Mouse (Mus musculus): ENCODE data around the gene Sorcs2. TPM values are rescaled to one million over a fixed set of nuclear protein-coding genes. Genes with fewer than 3 reads are reported as not detected.
A peak's percentile ranks its signal among the peaks of the same experiment; 100 is the strongest.

The Sorcs2 gene
- polyA plus RNA-seq, 1 experiment from 2014 or later = 6.5 TPM

GRCm38 (mm10) chr5:36315106-36315505 is 82.8 kb downstream of the Sorcs2 start:
- H3K4me2 ChIP-seq = no peak overlapping the region
- no peak overlapping the region for H3K27ac ChIP-seq
- H3K9me3 ChIP-seq (replicated peaks) = no peaks in the 10 kb centered on the region
- peaks cover 26% of the 10 kb centered on the region for H3K4me1 ChIP-seq
- H3K36me3 ChIP-seq (ENCODE audit: poor library complexity, severe bottlenecking) = no peaks in the 10 kb centered on the region
- WGBS = 82% methylated on average over 9 of the region's 9 CpGs
- ATAC-seq = no peak
- no peaks in the 10 kb centered on the region for H3K27me3 ChIP-seq
- H3K9ac ChIP-seq = no peak overlapping the region
- no peak overlapping the region for H3K4me3 ChIP-seq

- Histone ChIP-seq H3K9me3 (replicated peaks) (no peaks in the 10 kb centered on the region), H3K27ac (peak overlapping the region; percentile 48; the same call in 1 of the 2 replicates), H3K4me2 (peak overlapping the region; percentile 25), H3K9ac (peak overlapping the region; percentile 36), H3K4me3 (no peak overlapping the region), H3K4me1 (peaks cover 26% of the 10 kb centered on the region), H3K36me3 (ENCODE audit: poor library complexity, severe bottlenecking) (no peaks in the 10 kb centered on the region), H3K27me3 (no peaks in the 10 kb centered on the region)
- ATAC-seq = peak; percentile 69
- 29% methylated on average over 16 of the region's 16 CpGs for WGBS
Observed at GRCm38 (mm10) chr5:36313353-36314079, 84.4 kb downstream of the Sorcs2 start.

GRCm38 (mm10) chr5:36312926-36313325 is 85.0 kb downstream of the Sorcs2 start:
- Histone ChIP-seq H3K4me2 (no peak overlapping the region), H3K9me3 (replicated peaks) (no peaks in the 10 kb centered on the region), H3K27ac (no peak overlapping the region), H3K4me1 (peaks cover 26% of the 10 kb centered on the region), H3K27me3 (no peaks in the 10 kb centered on the region), H3K4me3 (no peak overlapping the region), H3K36me3 (ENCODE audit: poor library complexity, severe bottlenecking) (no peaks in the 10 kb centered on the region), H3K9ac (0 out of 2 replicates have a peak overlapping the region, but pooled peaks have one; percentile 36)
- no peak for ATAC-seq
- 52% methylated on average over 6 of the region's 6 CpGs for WGBS

GRCm38 (mm10) chr5:36304299-36304980 is 93.5 kb downstream of the Sorcs2 start:
- H3K9me3 ChIP-seq (replicated peaks) = no peaks in the 10 kb centered on the region
- no peak overlapping the region for H3K4me3 ChIP-seq
- H3K9ac ChIP-seq = no peak overlapping the region
- no peak overlapping the region for H3K4me2 ChIP-seq
- H3K36me3 ChIP-seq (ENCODE audit: poor library complexity, severe bottlenecking) = no peaks in the 10 kb centered on the region
- H3K4me1 ChIP-seq = peaks cover 5% of the 10 kb centered on the region; the same call in 1 of the 2 replicates
- peak; percentile 43; the same call in 1 of the 2 replicates for ATAC-seq
- WGBS = 67% methylated on average over 7 of the region's 7 CpGs
- no peak overlapping the region for H3K27ac ChIP-seq
- H3K27me3 ChIP-seq = no peaks in the 10 kb centered on the region

GRCm38 (mm10) chr5:36301166-36301565 is 96.8 kb downstream of the Sorcs2 start:
- Histone ChIP-seq H3K27ac (no peak overlapping the region), H3K4me2 (no peak overlapping the region), H3K27me3 (no peaks in the 10 kb centered on the region), H3K9me3 (replicated peaks) (no peaks in the 10 kb centered on the region), H3K4me1 (peaks cover 5% of the 10 kb centered on the region; the same call in 1 of the 2 replicates), H3K4me3 (no peak overlapping the region), H3K9ac (no peak overlapping the region), H3K36me3 (ENCODE audit: poor library complexity, severe bottlenecking) (no peaks in the 10 kb centered on the region)
- WGBS = 67% methylated on average over 4 of the region's 4 CpGs
- ATAC-seq = no peak

DNA sequence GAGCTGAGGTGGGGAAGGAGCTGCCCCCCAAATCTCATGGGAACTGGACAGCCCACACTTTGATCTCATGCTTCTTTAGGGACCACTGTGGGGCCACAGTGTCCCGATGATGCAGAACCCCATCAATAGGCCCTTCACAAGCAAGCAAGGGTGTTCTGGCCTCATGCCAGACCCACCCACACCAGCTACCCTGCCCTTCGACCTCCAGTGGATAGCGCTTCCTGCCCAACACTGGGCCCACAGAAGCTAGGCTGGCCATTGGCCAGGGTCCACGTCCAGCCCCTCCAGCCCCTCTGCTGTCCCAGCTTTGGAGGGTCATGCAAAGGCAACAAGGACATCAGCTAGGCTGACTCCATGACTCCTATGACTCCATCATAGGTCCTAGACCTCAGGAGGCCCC is 99.9 kb downstream of the Sorcs2 start:
- no peak overlapping the region for H3K27ac ChIP-seq
- H3K4me1 ChIP-seq = no peaks in the 10 kb centered on the region
- H3K36me3 ChIP-seq (ENCODE audit: poor library complexity, severe bottlenecking) = no peaks in the 10 kb centered on the region
- no peaks in the 10 kb centered on the region for H3K27me3 ChIP-seq
- no peak overlapping the region for H3K4me3 ChIP-seq
- ATAC-seq = no peak
- no peak overlapping the region for H3K9ac ChIP-seq
- no peak overlapping the region for H3K4me2 ChIP-seq
- H3K9me3 ChIP-seq (replicated peaks) = no peaks in the 10 kb centered on the region
- 85% methylated on average over 4 of the region's 4 CpGs for WGBS

DNA sequence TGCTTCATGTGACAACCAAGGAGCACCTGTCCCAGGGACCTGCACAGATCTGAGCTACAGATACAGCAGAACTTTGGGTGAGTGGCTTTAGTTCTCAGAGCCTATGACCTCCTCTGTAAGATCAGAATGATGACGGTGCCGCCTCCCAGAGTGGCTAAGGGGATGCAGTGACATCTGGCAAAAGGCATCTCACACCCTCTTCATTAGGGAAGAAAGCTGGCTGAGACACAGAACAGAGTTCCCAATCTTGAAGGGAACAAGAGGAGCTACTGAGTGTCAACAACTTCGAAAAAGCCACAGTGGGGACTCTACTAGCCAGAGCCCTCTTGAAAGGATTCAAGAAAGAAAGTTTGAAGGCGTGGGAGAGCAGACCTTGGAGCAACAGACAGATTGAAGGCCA is 100.7 kb downstream of the Sorcs2 start:
- no peak overlapping the region for H3K4me3 ChIP-seq
- H3K27ac ChIP-seq = no peak overlapping the region
- 66% methylated on average over 4 of the region's 4 CpGs for WGBS
- no peaks in the 10 kb centered on the region for H3K4me1 ChIP-seq
- H3K9me3 ChIP-seq (replicated peaks) = no peaks in the 10 kb centered on the region
- ATAC-seq = no peak
- H3K36me3 ChIP-seq (ENCODE audit: poor library complexity, severe bottlenecking) = no peaks in the 10 kb centered on the region
- no peaks in the 10 kb centered on the region for H3K27me3 ChIP-seq
- H3K4me2 ChIP-seq = no peak overlapping the region
- no peak overlapping the region for H3K9ac ChIP-seq

- H3K36me3 ChIP-seq (ENCODE audit: poor library complexity, severe bottlenecking) = no peaks in the 10 kb centered on the region
- H3K4me1 ChIP-seq = no peaks in the 10 kb centered on the region
- WGBS = 81% methylated on average over 11 of the region's 11 CpGs
- H3K27ac ChIP-seq = no peak overlapping the region
- no peak overlapping the region for H3K9ac ChIP-seq
- no peaks in the 10 kb centered on the region for H3K9me3 ChIP-seq (replicated peaks)
- no peak overlapping the region for H3K4me2 ChIP-seq
- ATAC-seq = no peak
- no peak overlapping the region for H3K4me3 ChIP-seq
- no peaks in the 10 kb centered on the region for H3K27me3 ChIP-seq
Observed at GRCm38 (mm10) chr5:36293109-36293900, 104.6 kb downstream of the Sorcs2 start.

GRCm38 (mm10) chr5:36292321-36292720 is 105.6 kb downstream of the Sorcs2 start:
- no peaks in the 10 kb centered on the region for H3K4me1 ChIP-seq
- H3K4me2 ChIP-seq = no peak overlapping the region
- 86% methylated on average over 9 of the region's 9 CpGs for WGBS
- H3K27me3 ChIP-seq = no peaks in the 10 kb centered on the region
- H3K9me3 ChIP-seq (replicated peaks) = no peaks in the 10 kb centered on the region
- no peak overlapping the region for H3K4me3 ChIP-seq
- no peaks in the 10 kb centered on the region for H3K36me3 ChIP-seq (ENCODE audit: poor library complexity, severe bottlenecking)
- H3K27ac ChIP-seq = no peak overlapping the region
- no peak for ATAC-seq
- H3K9ac ChIP-seq = no peak overlapping the region

GRCm38 (mm10) chr5:36291191-36291590 is 106.7 kb downstream of the Sorcs2 start:
- H3K27me3 ChIP-seq = no peaks in the 10 kb centered on the region
- no peak overlapping the region for H3K27ac ChIP-seq
- H3K4me3 ChIP-seq = no peak overlapping the region
- no peak overlapping the region for H3K9ac ChIP-seq
- whole genome bisulfite sequencing = 67% methylated on average over 5 of the region's 5 CpGs
- no peak overlapping the region for H3K4me2 ChIP-seq
- H3K9me3 ChIP-seq (replicated peaks) = no peaks in the 10 kb centered on the region
- no peaks in the 10 kb centered on the region for H3K4me1 ChIP-seq
- no peaks in the 10 kb centered on the region for H3K36me3 ChIP-seq (ENCODE audit: poor library complexity, severe bottlenecking)
- no peak for ATAC-seq

DNA sequence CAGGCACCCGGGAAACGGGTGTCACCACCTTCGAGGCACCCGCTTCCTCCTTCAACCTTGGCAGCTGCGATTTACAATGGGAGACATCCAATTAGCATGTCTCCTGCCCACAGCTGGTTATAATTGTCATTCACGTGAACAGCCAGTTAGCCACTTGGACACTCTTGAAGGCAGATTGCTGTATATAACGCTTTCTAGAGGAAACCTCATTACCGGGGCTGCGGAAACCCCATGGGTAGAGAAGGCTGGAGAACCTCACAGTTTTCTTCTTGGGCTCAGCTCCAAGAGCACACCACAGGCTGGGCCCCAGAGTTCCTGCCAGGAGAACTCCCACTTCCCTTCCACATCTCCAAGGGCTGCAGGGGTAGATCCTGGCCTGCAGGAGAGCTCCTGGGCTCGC is 112.5 kb downstream of the Sorcs2 start:
- peaks cover 15% of the 10 kb centered on the region for H3K4me1 ChIP-seq
- no peak overlapping the region for H3K9ac ChIP-seq
- 38% methylated on average over 10 of the region's 10 CpGs for WGBS
- no peaks in the 10 kb centered on the region for H3K27me3 ChIP-seq
- peak overlapping the region; percentile 22 for H3K27ac ChIP-seq
- H3K4me2 ChIP-seq = no peak overlapping the region
- peak; percentile 38; the same call in 1 of the 2 replicates for ATAC-seq
- no peak overlapping the region for H3K4me3 ChIP-seq
- H3K36me3 ChIP-seq (ENCODE audit: poor library complexity, severe bottlenecking) = no peaks in the 10 kb centered on the region
- H3K9me3 ChIP-seq (replicated peaks) = no peaks in the 10 kb centered on the region

DNA sequence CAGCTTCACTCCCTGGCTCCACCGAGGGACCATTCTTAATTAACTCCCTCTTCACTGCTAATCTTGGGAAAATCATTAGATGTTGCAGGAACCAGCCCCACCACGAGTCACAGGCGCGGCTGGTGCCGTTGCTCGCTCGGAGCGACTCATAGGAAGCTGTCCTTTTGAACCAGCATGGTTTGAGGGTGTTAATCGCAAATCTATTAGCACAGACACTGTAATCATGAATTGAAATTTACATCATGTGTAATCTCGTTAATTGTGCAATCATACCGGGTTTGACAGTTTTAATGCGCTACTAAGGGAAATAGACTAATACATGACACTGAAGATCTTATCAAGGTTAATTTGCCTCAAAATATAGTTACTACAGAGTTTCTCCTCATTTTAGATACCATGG is 118.0 kb downstream of the Sorcs2 start:
- H3K9ac ChIP-seq = no peak overlapping the region
- 0 out of 2 replicates have a peak, but pooled peaks have one; percentile 13 for ATAC-seq
- 67% methylated on average over 12 of the region's 12 CpGs for WGBS
- no peak overlapping the region for H3K4me2 ChIP-seq
- H3K27me3 ChIP-seq = no peaks in the 10 kb centered on the region
- H3K27ac ChIP-seq = no peak overlapping the region
- H3K36me3 ChIP-seq (ENCODE audit: poor library complexity, severe bottlenecking) = no peaks in the 10 kb centered on the region
- H3K4me3 ChIP-seq = no peak overlapping the region
- H3K4me1 ChIP-seq = peaks cover 12% of the 10 kb centered on the region; the same call in 1 of the 2 replicates
- H3K9me3 ChIP-seq (replicated peaks) = no peaks in the 10 kb centered on the region
